Mouse (Mus musculus) bone marrow macrophage, adult 2 months (primary cell): ENCODE measurements at regions not wholly inside any gene's neighbourhood (a gene's known extent, or its start where the extent isn't known, plus 50 kb on each side); places are given as distances from the start of the nearest gene placed in this dataset.

ENCODE experiments used
- CTCF ChIP-seq: IDR thresholded peaks from 2 replicates; pipeline ENCODE4 v1.5.1; 2012; ENCODE audit warnings: low read depth, mild to moderate bottlenecking, low read length, moderate library complexity
- POLR2A ChIP-seq: IDR thresholded peaks from 2 replicates; pipeline ENCODE4 v1.6.1; 2012; ENCODE audit warnings: mild to moderate bottlenecking, low read depth, low read length, borderline replicate concordance

DNA sequence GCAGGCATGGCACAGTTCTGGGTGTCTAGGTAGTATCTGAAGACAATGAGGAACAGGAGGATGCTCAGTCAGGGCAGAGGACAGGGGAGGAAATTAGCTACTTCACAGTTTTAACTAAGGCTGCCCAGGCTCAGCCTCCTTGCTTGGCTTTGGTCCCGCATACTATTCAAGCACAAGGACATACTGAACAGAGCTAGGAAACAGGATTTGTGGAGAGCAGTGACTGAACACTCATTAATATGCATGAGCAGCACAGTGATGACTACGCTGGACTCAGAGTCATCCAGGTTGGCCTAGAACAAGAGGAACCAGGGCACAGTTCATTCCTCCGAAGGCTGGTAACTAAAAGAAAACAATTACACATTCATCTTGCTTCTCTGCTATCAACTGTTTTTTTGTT lies 443.1 kb downstream of the Plcl1 start:
- TF ChIP-seq CTCF (no peak), POLR2A (no peak)
